Comparison of ENCODE assay signal across 8 mouse cellular contexts in genomic region chr16:87441089-87441488, GRCm38 (mm10). TPM values are rescaled to one million over a fixed set of nuclear protein-coding genes. Genes with fewer than 3 reads are reported as not detected.
DNase-seq lines count a peak whose midpoint lies in the region; ATAC-seq lines count a peak whose summit lies in the region.

No protein-coding gene starts in this region.

- peaks cover 10% of the 10 kb centered on the region for H3K4me1 ChIP-seq in limb, embryonic 12.5 days (replicated peaks)

- no peaks in the 10 kb centered on the region for H3K9me3 ChIP-seq in limb, embryonic 12.5 days

- H3K27ac ChIP-seq in limb, embryonic 12.5 days: no peak overlapping the region

- ATAC-seq in hematopoietic stem cell, adult 5-6 weeks (replicated peaks in 1 of 2; ENCODE audit: insufficient read depth in 1 of 2, low FRiP score in 2 of 2, low TSS enrichment in 1 of 2, low read depth in 1 of 2, poor library complexity in 2 of 2, severe bottlenecking in 2 of 2): peak; percentile 67 to 71
- ATAC-seq in limb, embryonic 12.5 days (ENCODE audit: insufficient number of reproducible peaks, insufficient read depth, low FRiP score, low TSS enrichment, low read depth): no peak

- peak overlapping the region; percentile 86 for H3K4me2 ChIP-seq in limb, embryonic 12.5 days

- WGBS in limb, embryonic 12.5 days: 25% methylated on average over 9 of the region's 9 CpGs

- H3K4me3 ChIP-seq in limb, embryonic 12.5 days (replicated peaks): peak overlapping the region; percentile 79

- H3K36me3 ChIP-seq in limb, embryonic 12.5 days: 0 out of 2 replicates have a peak, but pooled peaks cover 5% of the 10 kb centered on the region

- peak overlapping the region; percentile 83; the same call in 1 of the 2 replicates for H3K9ac ChIP-seq in limb, embryonic 12.5 days (replicated peaks)

- H3K27me3 ChIP-seq in limb, embryonic 12.5 days: no peaks in the 10 kb centered on the region

- peak; percentile 22 for DNase-seq in retina, embryonic 14.5 days (ENCODE audit: low spot score)
- DNase-seq in retina, postnatal 1 day: no peak
- peak; percentile 42 for DNase-seq in cerebellum, adult 9-11 months
- peak; percentile 66 for DNase-seq in naive thymus-derived CD4-positive, alpha-beta T cell, adult 2 months (ENCODE audit: low read depth)
- DNase-seq in right cerebral cortex, postnatal 14 days: no peak
- no peak for DNase-seq in spleen, postnatal 14 days (ENCODE audit: low spot score in 2 of 2)

RNA-seq across cellular contexts. Expression of gene Rwdd2b, which starts 0.7 kb away (rescaled TPM):
- total RNA-seq in hematopoietic stem cell, adult 5-6 weeks (2017): 18.3 and 18.8 TPM in 2 replicates
- 10.4 and 11.0 TPM in 2 replicates for polyA plus RNA-seq in limb, embryonic 12.5 days (2016; fragmentation: Nextera tagmentation; extraction: Ambion mirVana)

RNA-seq across cellular contexts. Expression of gene Ltn1, which starts 8.7 kb away (rescaled TPM):
- total RNA-seq in hematopoietic stem cell, adult 5-6 weeks (2017): 23.9 and 28.1 TPM in 2 replicates
- polyA plus RNA-seq in limb, embryonic 12.5 days (2016; fragmentation: Nextera tagmentation; extraction: Ambion mirVana): 33.2 and 37.3 TPM in 2 replicates

RNA-seq across cellular contexts. Expression of gene Usp16, which starts 13.4 kb away (rescaled TPM):
- total RNA-seq in hematopoietic stem cell, adult 5-6 weeks (2017): 58.2 and 83.0 TPM in 2 replicates
- 43.9 and 45.6 TPM in 2 replicates for polyA plus RNA-seq in limb, embryonic 12.5 days (2016; fragmentation: Nextera tagmentation; extraction: Ambion mirVana)

RNA-seq across cellular contexts. Expression of gene Cct8, which starts 54.6 kb away (rescaled TPM):
- total RNA-seq in hematopoietic stem cell, adult 5-6 weeks (2017): 511 and 633 TPM in 2 replicates
- polyA plus RNA-seq in limb, embryonic 12.5 days (2016; fragmentation: Nextera tagmentation; extraction: Ambion mirVana): 528 and 546 TPM in 2 replicates

Comparison
In these comparisons a context has a peak if more than half of its experiments do, and no peak if none do; other contexts are left out.
1. DNase-seq: peak in retina, embryonic 14.5 days (single experiment), cerebellum, adult 9-11 months (single experiment) and naive thymus-derived CD4-positive, alpha-beta T cell, adult 2 months (single experiment); none in retina, postnatal 1 day (single experiment), right cerebral cortex, postnatal 14 days (single experiment) and spleen, postnatal 14 days (0 of 2).